Mouse (Mus musculus) liver, embryonic 13.5 days (tissue): ENCODE data around the gene Adgrl1. TPM values are rescaled to one million over a fixed set of nuclear protein-coding genes. Genes with fewer than 3 reads are reported as not detected.

Experiments
- ATAC-seq: fragments of 200-750 bp; cut with Nextera tagmentation; 2 replicates; pipeline ENCODE4 v1.8.0; 2017; ENCODE audit warnings: low read depth, mild to moderate bottlenecking, moderate number of reproducible peaks, moderate library complexity
- DNase-seq: peaks from one replicate; pipeline ENCODE4 v3.0.0; 2022
- H3K27ac ChIP-seq: fragments of 300-500 bp; sonication (generic); 2 replicates; pipeline ENCODE4 v1.5.1; 2015; ENCODE audit warnings: moderate library complexity, mild to moderate bottlenecking, inconsistent platforms
- H3K27me3 ChIP-seq: fragments of 300-500 bp; sonication (generic); 2 replicates; pipeline ENCODE4 v1.6.1; 2015; ENCODE audit warnings: mild to moderate bottlenecking, inconsistent platforms
- H3K36me3 ChIP-seq: fragments of 300-500 bp; sonication (generic); 2 replicates; pipeline ENCODE4 v1.6.1; 2015; ENCODE audit warnings: mild to moderate bottlenecking, inconsistent platforms
- H3K4me1 ChIP-seq: fragments of 300-500 bp; sonication (generic); replicated peaks from 2 replicates; pipeline ENCODE4 v1.6.1; 2015; ENCODE audit warnings: inconsistent platforms
- H3K4me2 ChIP-seq: fragments of 300-500 bp; sonication (generic); 2 replicates; pipeline ENCODE4 v1.6.1; 2015; ENCODE audit warnings: inconsistent platforms, mild to moderate bottlenecking, moderate library complexity
- H3K4me3 ChIP-seq: fragments of 300-500 bp; sonication (generic); replicated peaks from 2 replicates; pipeline ENCODE4 v1.5.1; 2015; ENCODE audit warnings: mild to moderate bottlenecking, inconsistent platforms
- H3K9ac ChIP-seq: fragments of 300-500 bp; sonication (generic); 2 replicates; pipeline ENCODE4 v1.6.1; 2015; ENCODE audit warnings: mild to moderate bottlenecking, inconsistent platforms
- H3K9me3 ChIP-seq: fragments of 300-500 bp; sonication (generic); replicated peaks from 2 replicates; pipeline ENCODE4 v1.6.1; 2016; ENCODE audit warnings: inconsistent platforms
- WGBS: fragments of 180-500 bp; shearing (Covaris S2); methylation state at CpG from one replicate; pipeline ENCODE4 v1.1.7; 2015; ENCODE audit not compliant: insufficient replicate concordance; 5-methylcytosine and 5-hydroxymethylcytosine counted together
- polyA plus RNA-seq: library from polyadenylated mRNA; unstranded; fragments of >200 nt; fragmentation: Nextera tagmentation; extraction: Ambion mirVana; gene quantifications from 2 replicates; pipeline ENCODE4 v1.2.1, GENCODE M21; 2015

Gene Adgrl1
- polyA plus RNA-seq, 1 experiment from 2014 or later, result 1.7 TPM

DNA sequence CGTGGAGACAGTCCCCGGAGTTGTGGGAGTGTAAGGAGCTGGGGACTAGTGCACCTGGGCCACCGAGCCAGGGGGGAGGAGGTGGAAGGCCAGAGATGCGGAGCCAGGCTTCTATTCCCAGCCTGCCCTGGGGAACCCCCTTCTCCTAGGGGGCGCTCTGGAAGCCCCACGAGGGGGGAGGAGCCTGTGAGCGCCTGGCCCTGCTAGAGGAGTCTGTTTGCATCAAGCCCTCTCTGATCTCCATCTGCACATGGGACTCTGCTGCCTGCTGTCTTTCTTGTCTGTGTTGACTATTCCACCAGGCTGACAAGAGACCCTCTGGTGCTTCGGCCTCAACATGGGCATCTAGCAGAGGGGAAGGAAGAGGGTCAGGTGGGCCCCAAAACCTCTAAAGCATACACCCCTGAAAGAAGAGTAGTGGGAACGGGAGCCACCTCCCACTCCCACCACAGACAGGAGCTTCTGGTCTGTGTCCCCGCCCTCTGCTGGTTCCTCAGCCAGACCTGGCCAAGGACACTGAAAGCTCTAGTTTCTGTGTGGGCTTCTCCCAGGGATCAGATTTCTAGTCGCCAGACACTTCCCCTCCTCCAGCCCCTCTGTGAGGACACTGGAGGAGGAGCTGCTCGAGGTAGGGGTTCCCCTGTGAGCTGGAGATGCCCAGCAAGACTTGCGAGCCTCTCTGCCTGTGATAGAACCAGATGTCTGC lies 3.2 kb downstream of the Adgrl1 start:
- H3K4me1 ChIP-seq, result peaks cover 68% of the 10 kb centered on the region
- no peak overlapping the region for H3K9ac ChIP-seq
- H3K36me3 ChIP-seq, result no peaks in the 10 kb centered on the region
- no peak overlapping the region for H3K27ac ChIP-seq
- H3K9me3 ChIP-seq, result no peaks in the 10 kb centered on the region
- ATAC-seq (no peak), DNase-seq (no peak)
- H3K4me3 ChIP-seq, result no peak overlapping the region
- peaks cover 45% of the 10 kb centered on the region for H3K27me3 ChIP-seq
- WGBS, result 30% methylated on average over 13 of the region's 13 CpGs
- no peak overlapping the region for H3K4me2 ChIP-seq

- no peak overlapping the region for H3K9ac ChIP-seq
- H3K4me2 ChIP-seq, result no peak overlapping the region
- no peak for ATAC-seq
- no peak overlapping the region for H3K4me3 ChIP-seq
- H3K27me3 ChIP-seq, result no peaks in the 10 kb centered on the region
- DNase-seq, result no peak
- no peaks in the 10 kb centered on the region for H3K36me3 ChIP-seq
- H3K4me1 ChIP-seq, result peaks cover 49% of the 10 kb centered on the region
- WGBS, result 63% methylated on average over 6 of the region's 6 CpGs
- H3K9me3 ChIP-seq, result no peaks in the 10 kb centered on the region
- no peak overlapping the region for H3K27ac ChIP-seq
Measured at GRCm38 (mm10) chr8:83908583-83908982, 8.7 kb downstream of the Adgrl1 start.

DNA sequence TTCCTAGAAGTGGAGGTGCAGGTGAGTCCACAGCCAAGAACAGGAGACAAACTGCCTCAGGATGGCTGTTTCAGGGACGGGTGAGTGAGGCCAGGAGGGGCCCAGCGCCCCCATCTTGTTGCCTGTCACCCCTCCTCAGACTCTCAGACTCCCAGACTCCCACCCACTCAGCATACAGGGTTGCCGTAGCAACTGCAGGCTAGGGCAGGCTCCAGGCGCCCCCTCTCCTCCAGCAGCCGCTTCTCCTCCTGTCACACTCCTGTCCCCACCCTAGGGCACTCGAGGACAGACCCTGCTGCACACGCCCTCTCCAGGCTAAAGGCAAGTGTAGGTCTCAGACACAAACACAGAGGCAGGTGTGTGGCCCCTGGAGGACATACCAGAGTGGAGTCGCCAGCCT lies 9.4 kb downstream of the Adgrl1 start:
- H3K36me3 ChIP-seq, result no peaks in the 10 kb centered on the region
- H3K4me3 ChIP-seq, result no peak overlapping the region
- no peak for DNase-seq
- no peak overlapping the region for H3K9ac ChIP-seq
- H3K27me3 ChIP-seq, result no peaks in the 10 kb centered on the region
- no peak overlapping the region for H3K4me2 ChIP-seq
- no peaks in the 10 kb centered on the region for H3K9me3 ChIP-seq
- 57% methylated on average over 8 of the region's 8 CpGs for WGBS
- H3K4me1 ChIP-seq, result peaks cover 49% of the 10 kb centered on the region
- no peak overlapping the region for H3K27ac ChIP-seq
- no peak for ATAC-seq

GRCm38 (mm10) chr8:83911809-83912731 lies 12.2 kb downstream of the Adgrl1 start:
- no peak overlapping the region for H3K9ac ChIP-seq
- no peaks in the 10 kb centered on the region for H3K36me3 ChIP-seq
- H3K27ac ChIP-seq, result 0 out of 2 replicates have a peak overlapping the region, but pooled peaks have one; percentile 20
- peaks cover 47% of the 10 kb centered on the region for H3K4me1 ChIP-seq
- H3K4me2 ChIP-seq, result no peak overlapping the region
- H3K9me3 ChIP-seq, result no peaks in the 10 kb centered on the region
- 58% methylated on average over 5 of the region's 5 CpGs for WGBS
- no peak for ATAC-seq
- H3K4me3 ChIP-seq, result no peak overlapping the region
- no peaks in the 10 kb centered on the region for H3K27me3 ChIP-seq
- DNase-seq, result no peak

DNA sequence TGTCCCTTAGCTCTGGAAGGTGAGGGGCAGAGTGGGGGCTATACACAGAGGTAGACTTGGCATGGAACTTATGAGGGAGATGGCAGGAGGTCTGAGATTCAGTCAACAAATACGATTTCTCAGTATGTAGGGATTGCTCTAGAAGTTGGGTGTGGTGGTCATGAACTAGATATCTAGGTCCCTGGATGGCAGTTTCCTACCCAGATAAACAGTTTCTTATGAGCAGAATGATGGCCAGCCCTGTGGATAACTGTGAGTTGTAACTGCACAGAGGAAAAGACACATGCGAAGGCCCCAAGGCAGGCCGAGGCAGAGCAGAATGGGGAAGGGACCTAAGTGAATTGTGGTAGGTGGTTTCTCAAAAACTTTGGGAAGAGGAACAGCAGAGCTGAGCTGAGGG lies 14.3 kb downstream of the Adgrl1 start:
- H3K4me1 ChIP-seq, result peaks cover 60% of the 10 kb centered on the region
- 27% methylated on average over 3 of the region's 3 CpGs for WGBS
- ATAC-seq, result peak; percentile 51

GRCm38 (mm10) chr8:83914860-83915259 lies 15.0 kb downstream of the Adgrl1 start:
- 29% methylated on average over 5 of the region's 5 CpGs for WGBS
- DNase-seq (no peak), ATAC-seq (peak; percentile 27; the same call in 1 of the 2 replicates)
- no peak overlapping the region for H3K4me2 ChIP-seq
- H3K4me3 ChIP-seq, result no peak overlapping the region
- H3K27me3 ChIP-seq, result no peaks in the 10 kb centered on the region
- H3K36me3 ChIP-seq, result no peaks in the 10 kb centered on the region
- no peaks in the 10 kb centered on the region for H3K9me3 ChIP-seq
- no peak overlapping the region for H3K27ac ChIP-seq
- H3K4me1 ChIP-seq, result peaks cover 62% of the 10 kb centered on the region
- H3K9ac ChIP-seq, result no peak overlapping the region

More for the DNA sequence above, 14.3 kb downstream of the Adgrl1 start:
- H3K36me3 ChIP-seq, result no peaks in the 10 kb centered on the region
- no peaks in the 10 kb centered on the region for H3K9me3 ChIP-seq
- no peak overlapping the region for H3K27ac ChIP-seq
- H3K27me3 ChIP-seq, result no peaks in the 10 kb centered on the region
- H3K4me2 ChIP-seq, result no peak overlapping the region
- H3K4me3 ChIP-seq, result no peak overlapping the region
- DNase-seq, result no peak
- H3K9ac ChIP-seq, result no peak overlapping the region

DNA sequence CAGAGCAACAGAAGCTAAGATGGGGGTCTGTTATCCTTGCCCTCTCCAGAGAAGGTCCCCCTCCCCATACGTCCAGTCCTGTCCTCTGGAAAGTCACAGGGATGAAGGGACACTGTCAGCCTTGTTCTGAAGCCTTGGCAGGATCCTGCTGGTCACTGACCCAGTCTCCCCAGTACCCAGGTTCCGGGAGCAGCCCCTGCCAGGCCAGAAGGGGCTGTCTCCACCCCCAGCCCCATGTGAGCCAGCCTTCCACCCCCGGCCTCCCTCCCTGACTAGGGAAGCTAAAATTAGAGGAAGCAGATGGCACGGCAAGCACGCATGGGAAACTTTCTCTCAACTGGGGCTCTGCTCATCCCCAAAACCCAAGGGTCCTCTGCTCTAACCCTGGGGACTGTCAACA lies 16.1 kb downstream of the Adgrl1 start:
- Histone ChIP-seq H3K9ac (no peak overlapping the region), H3K27me3 (no peaks in the 10 kb centered on the region), H3K4me3 (no peak overlapping the region), H3K27ac (no peak overlapping the region), H3K4me1 (peaks cover 62% of the 10 kb centered on the region), H3K4me2 (no peak overlapping the region), H3K36me3 (no peaks in the 10 kb centered on the region; the same call in 1 of the 2 replicates), H3K9me3 (no peaks in the 10 kb centered on the region)
- DNase-seq, result no peak
- no peak for ATAC-seq
- WGBS, result 49% methylated on average over 5 of the region's 5 CpGs

DNA sequence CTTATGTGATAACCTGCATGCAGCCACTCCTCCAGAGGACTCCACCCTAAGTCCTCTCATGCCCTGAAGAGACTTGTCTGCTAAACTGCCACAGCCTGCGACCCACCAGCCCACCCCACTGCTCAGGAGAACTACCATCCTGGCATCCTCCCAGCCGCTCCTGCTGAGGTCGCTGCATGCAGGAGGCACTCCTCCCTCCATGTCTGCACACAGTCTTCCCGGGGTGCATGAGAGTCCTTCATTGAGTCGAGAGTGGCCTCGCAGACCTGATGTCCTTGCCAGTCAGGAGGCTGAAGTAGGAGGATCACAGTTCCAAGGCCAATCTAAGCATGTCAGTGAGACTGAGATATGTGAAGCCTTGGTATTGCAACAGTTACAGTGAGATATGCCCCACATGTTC lies 17.7 kb downstream of the Adgrl1 start:
- ATAC-seq (no peak), DNase-seq (no peak)
- Histone ChIP-seq H3K27ac (no peak overlapping the region), H3K4me1 (peaks cover 53% of the 10 kb centered on the region), H3K4me3 (no peak overlapping the region), H3K9ac (no peak overlapping the region), H3K9me3 (no peaks in the 10 kb centered on the region), H3K4me2 (no peak overlapping the region), H3K36me3 (no peaks in the 10 kb centered on the region; the same call in 1 of the 2 replicates), H3K27me3 (no peaks in the 10 kb centered on the region)
- 58% methylated on average over 6 of the region's 6 CpGs for WGBS

GRCm38 (mm10) chr8:83921558-83921957 lies 21.7 kb downstream of the Adgrl1 start:
- no peaks in the 10 kb centered on the region for H3K27me3 ChIP-seq
- H3K9me3 ChIP-seq, result no peaks in the 10 kb centered on the region
- H3K4me3 ChIP-seq, result no peak overlapping the region
- H3K4me1 ChIP-seq, result peaks cover 30% of the 10 kb centered on the region
- H3K9ac ChIP-seq, result no peak overlapping the region
- H3K4me2 ChIP-seq, result no peak overlapping the region
- peaks cover 11% of the 10 kb centered on the region for H3K36me3 ChIP-seq
- no peak overlapping the region for H3K27ac ChIP-seq
- ATAC-seq (no peak), DNase-seq (peak; percentile 41)
- WGBS, result 51% methylated on average over 3 of the region's 3 CpGs

DNA sequence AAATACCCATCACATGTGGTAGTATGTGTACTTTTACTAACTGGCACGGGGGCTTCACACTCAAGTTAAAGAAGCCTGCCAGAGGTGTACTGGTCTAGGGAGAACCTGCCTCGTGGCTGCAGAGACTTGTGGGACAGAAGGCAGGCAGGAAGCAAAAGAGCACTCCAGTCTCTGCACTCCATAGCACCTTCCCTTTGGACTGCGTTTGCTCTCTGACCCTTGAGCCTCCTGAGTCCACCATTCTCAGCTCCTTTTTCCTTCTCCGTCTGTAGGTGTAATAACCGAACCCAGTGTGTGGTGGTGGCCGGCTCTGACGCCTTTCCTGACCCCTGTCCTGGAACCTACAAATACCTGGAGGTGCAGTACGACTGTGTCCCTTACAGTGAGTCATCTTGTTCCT lies 22.8 kb downstream of the Adgrl1 start:
- H3K9me3 ChIP-seq, result no peaks in the 10 kb centered on the region
- WGBS, result 73% methylated on average over 8 of the region's 8 CpGs
- H3K4me2 ChIP-seq, result no peak overlapping the region
- peaks cover 11% of the 10 kb centered on the region for H3K36me3 ChIP-seq
- no peak for DNase-seq
- H3K9ac ChIP-seq, result no peak overlapping the region
- no peak overlapping the region for H3K27ac ChIP-seq
- no peak for ATAC-seq
- H3K4me3 ChIP-seq, result no peak overlapping the region
- H3K27me3 ChIP-seq, result no peaks in the 10 kb centered on the region
- peaks cover 20% of the 10 kb centered on the region for H3K4me1 ChIP-seq

DNA sequence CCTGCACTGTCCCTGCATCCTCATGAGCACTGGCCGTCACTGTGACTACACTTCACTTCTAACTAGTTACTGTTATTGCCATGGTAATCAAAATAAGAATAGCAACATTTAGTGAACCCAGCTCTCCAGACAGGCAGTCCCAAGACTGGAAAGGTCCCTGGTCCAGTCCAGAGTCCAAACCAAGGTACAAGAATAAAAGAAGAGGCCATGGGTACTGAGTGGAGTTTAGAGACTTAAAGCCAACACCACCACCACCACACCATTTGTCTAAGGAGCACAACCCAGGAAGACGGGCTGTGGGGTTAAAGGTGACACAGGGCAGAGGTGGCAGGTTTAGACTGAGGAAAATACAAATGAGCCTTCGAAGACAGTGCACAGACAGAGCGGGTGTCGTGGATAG lies 24.7 kb downstream of the Adgrl1 start:
- DNase-seq, result no peak
- WGBS, result 79% methylated on average over 5 of the region's 5 CpGs
- Histone ChIP-seq H3K4me2 (no peak overlapping the region), H3K27ac (no peak overlapping the region), H3K36me3 (peaks cover 14% of the 10 kb centered on the region), H3K4me3 (no peak overlapping the region), H3K9me3 (no peaks in the 10 kb centered on the region), H3K27me3 (no peaks in the 10 kb centered on the region), H3K9ac (no peak overlapping the region), H3K4me1 (peaks cover 2% of the 10 kb centered on the region)
- ATAC-seq, result no peak
